Mouse (Mus musculus): ENCODE measurements around the gene Cxcl13.
"Not testable (repeated sequence)": the region's sequence is repeated elsewhere in the genome, so short reads cannot be mapped to it uniquely, and the experiment has no call there.

The Cxcl13 gene

GRCm38 (mm10) chr5:95956651-95957050, at the start of gene Cxcl13:
Gene Cxcl13 (plus strand): TSS chr5:95956951.
- DNase-seq (ENCODE audit: low spot score in 2 of 2): no peak

- DNase-seq (ENCODE audit: low spot score in 2 of 2): no peak
Observed at GRCm38 (mm10) chr5:95911006-95911405, 45.7 kb upstream of the Cxcl13 start.

- DNase-seq (ENCODE audit: low spot score in 2 of 2): no peak
Observed at GRCm38 (mm10) chr5:95918491-95918890, 38.3 kb upstream of the Cxcl13 start.

GRCm38 (mm10) chr5:95924023-95924422, 32.7 kb upstream of the Cxcl13 start:
- DNase-seq (ENCODE audit: low spot score in 2 of 2): peak in 1 of 2 experiments; percentile 21

- no peak for DNase-seq (ENCODE audit: low spot score in 2 of 2)
Observed at GRCm38 (mm10) chr5:95925204-95925930, 31.4 kb upstream of the Cxcl13 start.

- no peak for DNase-seq (ENCODE audit: low spot score in 2 of 2)
Observed at GRCm38 (mm10) chr5:95925931-95926263, 30.9 kb upstream of the Cxcl13 start.

GRCm38 (mm10) chr5:95935035-95935434, 21.7 kb upstream of the Cxcl13 start:
- DNase-seq (ENCODE audit: low spot score in 2 of 2): no peak

GRCm38 (mm10) chr5:95936068-95936467, 20.7 kb upstream of the Cxcl13 start:
- no peak for DNase-seq (ENCODE audit: low spot score in 2 of 2)

GRCm38 (mm10) chr5:95937129-95937528, 19.6 kb upstream of the Cxcl13 start:
- DNase-seq (ENCODE audit: low spot score in 2 of 2): no peak

- DNase-seq (ENCODE audit: low spot score in 2 of 2): no peak
Observed at GRCm38 (mm10) chr5:95938044-95938625, 18.6 kb upstream of the Cxcl13 start.

GRCm38 (mm10) chr5:95940682-95941221, 16.0 kb upstream of the Cxcl13 start:
- no peak for DNase-seq (ENCODE audit: low spot score in 2 of 2)

GRCm38 (mm10) chr5:95941562-95941961, 15.2 kb upstream of the Cxcl13 start:
- DNase-seq (ENCODE audit: low spot score in 2 of 2): no peak

- no peak for DNase-seq (ENCODE audit: low spot score in 2 of 2)
Observed at GRCm38 (mm10) chr5:95945120-95945519, 11.6 kb upstream of the Cxcl13 start.

GRCm38 (mm10) chr5:95946344-95946743, 10.4 kb upstream of the Cxcl13 start:
- DNase-seq (ENCODE audit: low spot score in 2 of 2): no peak

GRCm38 (mm10) chr5:95948641-95949040, 8.1 kb upstream of the Cxcl13 start:
- DNase-seq (ENCODE audit: low spot score in 2 of 2): no peak

- peak in 1 of 2 experiments; percentile 62 for DNase-seq (ENCODE audit: low spot score in 2 of 2)
Observed at GRCm38 (mm10) chr5:95949946-95950701, 6.6 kb upstream of the Cxcl13 start.

GRCm38 (mm10) chr5:95964940-95965339, 8.2 kb downstream of the Cxcl13 start:
- DNase-seq (ENCODE audit: low spot score in 2 of 2): no peak

- DNase-seq (ENCODE audit: low spot score in 2 of 2): no peak
Observed at GRCm38 (mm10) chr5:95966621-95967020, 9.9 kb downstream of the Cxcl13 start.

GRCm38 (mm10) chr5:95970845-95971244, 14.1 kb downstream of the Cxcl13 start:
- DNase-seq (ENCODE audit: low spot score in 2 of 2): peak in 1 of 2 experiments; percentile 53

- DNase-seq (ENCODE audit: low spot score in 2 of 2): no peak
Observed at GRCm38 (mm10) chr5:95972208-95972607, 15.5 kb downstream of the Cxcl13 start.

- not testable (repeated sequence) for DNase-seq (ENCODE audit: low spot score in 2 of 2)
Observed at GRCm38 (mm10) chr5:95973806-95974205, 17.1 kb downstream of the Cxcl13 start.

GRCm38 (mm10) chr5:95976299-95976698, 19.5 kb downstream of the Cxcl13 start:
- no peak for DNase-seq (ENCODE audit: low spot score in 2 of 2)
